Mouse (Mus musculus) frontal cortex, postnatal 10 days (tissue): ENCODE data around the gene Tacc2.

Experiments
- DNase-seq, 2 experiments: peaks; one replicate each; pipeline ENCODE4 v3.0.0; 2022; ENCODE audit warnings: low spot score in 2 of 2, mixed read lengths in 1 of 2

Tacc2 gene

GRCm38 (mm10) chr7:130688601-130689000 lies 111.4 kb downstream of the Tacc2 start:
- no peak for DNase-seq

DNA sequence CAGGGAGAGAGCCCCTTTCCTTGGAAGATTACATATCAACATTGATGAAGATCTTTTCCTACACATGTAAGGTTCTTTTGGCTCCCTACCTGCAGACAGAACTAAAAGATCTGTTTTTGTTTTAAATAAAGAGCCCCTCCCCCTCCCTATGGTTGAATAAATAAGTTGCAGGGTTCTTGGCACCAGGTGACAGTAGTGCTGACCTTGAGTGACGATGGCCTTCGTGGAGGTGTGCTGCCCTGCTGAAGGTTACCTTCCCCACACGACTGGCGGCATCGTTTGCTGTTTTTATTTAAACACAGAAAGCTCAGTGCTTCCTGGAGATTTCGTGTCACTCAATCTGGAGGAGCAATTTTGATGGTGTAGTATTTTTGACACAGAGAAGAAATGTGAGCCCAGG lies 113.6 kb downstream of the Tacc2 start:
- no peak for DNase-seq

DNA sequence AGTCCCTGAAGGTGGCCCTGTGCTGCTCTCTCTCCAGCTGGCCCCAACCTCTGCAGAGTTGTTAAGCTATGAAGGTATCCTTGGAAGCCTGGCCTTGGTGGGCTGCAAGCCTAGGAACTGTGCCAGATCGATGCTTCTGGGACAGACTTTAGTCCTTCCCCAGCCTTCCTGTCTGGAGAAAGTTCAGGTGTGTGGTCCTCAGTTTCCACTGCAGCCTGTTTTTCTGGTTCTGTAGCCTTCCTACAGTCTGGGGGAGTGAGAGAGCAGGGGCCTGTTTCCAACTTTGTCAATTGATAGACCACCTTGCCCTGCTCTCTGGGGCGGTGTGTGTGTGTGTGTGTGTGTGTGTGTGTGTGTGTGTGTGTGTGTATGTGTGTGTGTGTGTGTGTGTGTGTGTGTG lies 114.7 kb downstream of the Tacc2 start:
- no peak for DNase-seq

DNA sequence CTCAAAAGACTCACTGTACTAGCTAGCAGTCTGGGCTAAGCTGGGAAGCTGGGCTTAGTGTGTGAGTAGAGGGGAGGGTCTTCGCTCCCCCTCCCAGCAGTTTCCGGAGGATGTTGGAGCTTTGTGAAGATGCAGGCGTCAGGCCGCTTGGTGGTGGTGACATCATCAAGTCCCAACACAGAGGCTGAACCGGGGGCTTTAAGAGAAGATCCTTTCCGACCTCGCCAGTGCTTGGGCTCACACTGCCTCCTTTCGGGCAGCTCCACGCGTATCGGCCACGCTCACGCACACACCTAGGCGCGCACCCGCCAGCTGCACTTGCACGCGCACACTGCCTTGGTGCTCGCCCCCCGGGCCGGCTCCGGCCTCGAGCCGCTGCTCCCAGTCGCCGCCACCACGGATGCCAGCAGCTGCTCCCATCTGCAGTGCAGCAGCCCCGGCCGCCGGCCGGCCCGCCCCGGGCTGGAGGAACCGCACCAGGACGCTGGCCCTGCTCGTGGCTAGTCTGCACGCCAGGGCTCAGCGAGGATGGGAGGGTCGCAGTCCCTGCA lies 115.2 kb downstream of the Tacc2 start:
- peak; percentile 71 to 79 for DNase-seq

GRCm38 (mm10) chr7:130692943-130693799 lies 115.9 kb downstream of the Tacc2 start:
- peak; percentile 45 to 49 for DNase-seq

GRCm38 (mm10) chr7:130693800-130694193 lies 116.6 kb downstream of the Tacc2 start:
- no peak for DNase-seq

- no peak for DNase-seq
Measured at GRCm38 (mm10) chr7:130695669-130696338, 118.6 kb downstream of the Tacc2 start.

DNA sequence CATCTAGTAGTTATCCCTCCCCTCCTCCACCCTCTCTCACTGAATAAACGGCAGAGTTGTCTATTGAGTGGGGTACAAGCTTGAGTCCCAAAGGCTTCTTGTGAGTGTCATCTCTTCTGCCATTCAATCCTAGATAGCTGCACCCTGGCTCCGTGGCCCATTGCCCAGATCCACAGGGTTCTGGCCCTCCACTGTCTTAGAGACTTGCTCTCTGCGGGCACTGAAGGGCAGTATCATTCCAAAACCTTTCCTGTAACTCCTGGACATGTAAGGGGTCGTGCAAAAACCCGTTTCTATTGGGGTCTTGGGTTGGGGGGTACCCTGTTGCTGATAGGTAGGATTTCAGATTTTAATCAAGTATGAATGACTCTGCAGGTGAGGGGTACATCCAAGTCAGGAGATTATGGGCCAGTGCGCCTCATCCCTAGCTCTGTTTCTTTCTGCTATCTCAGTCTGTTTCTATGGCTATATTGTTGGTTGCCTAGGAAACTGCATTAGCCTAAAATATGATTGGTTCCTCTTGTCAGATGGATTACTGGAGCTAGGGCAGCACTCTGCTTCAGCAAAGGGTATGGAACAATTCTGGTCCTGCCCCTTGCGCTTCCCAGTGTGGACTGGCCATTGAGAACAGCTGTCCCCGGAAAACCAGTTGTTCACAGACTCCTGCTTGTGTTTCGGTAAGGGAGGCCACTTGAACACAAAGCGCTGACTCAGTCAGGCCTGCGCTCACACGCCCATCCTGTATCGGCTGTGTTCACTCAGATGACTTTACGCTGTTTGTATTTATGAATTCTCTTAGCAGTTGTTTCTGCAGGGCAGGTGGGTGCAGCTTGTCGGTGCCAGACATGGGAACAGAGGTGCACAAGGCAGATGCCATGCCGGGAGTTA lies 119.4 kb downstream of the Tacc2 start:
- peak in 1 of 2 experiments; percentile 28 for DNase-seq

- DNase-seq: no peak
Measured at GRCm38 (mm10) chr7:130698480-130698879, 121.2 kb downstream of the Tacc2 start.

DNA sequence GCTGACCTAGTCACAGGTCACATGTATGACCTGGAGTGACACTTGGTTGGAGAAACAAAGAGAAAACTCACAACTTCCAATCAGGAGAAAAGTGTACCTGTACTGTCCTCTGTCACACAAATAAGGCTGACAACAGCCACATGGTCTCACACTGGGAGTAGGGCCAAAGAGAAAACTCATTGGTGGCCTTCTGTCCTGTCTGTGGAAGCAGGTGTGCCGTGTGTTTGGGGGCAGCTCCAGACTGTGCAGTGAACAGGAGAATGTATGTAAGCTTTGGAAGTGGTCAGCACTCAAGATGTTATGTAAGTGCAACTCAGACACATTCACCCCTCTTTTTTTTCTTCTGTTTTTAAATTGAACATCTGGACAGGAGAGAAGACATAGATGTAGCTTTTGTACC lies 124.1 kb downstream of the Tacc2 start:
- no peak for DNase-seq

GRCm38 (mm10) chr7:130705230-130705629 lies 128.0 kb downstream of the Tacc2 start:
- DNase-seq: no peak

GRCm38 (mm10) chr7:130708940-130709339 lies 131.7 kb downstream of the Tacc2 start:
- no peak for DNase-seq

DNA sequence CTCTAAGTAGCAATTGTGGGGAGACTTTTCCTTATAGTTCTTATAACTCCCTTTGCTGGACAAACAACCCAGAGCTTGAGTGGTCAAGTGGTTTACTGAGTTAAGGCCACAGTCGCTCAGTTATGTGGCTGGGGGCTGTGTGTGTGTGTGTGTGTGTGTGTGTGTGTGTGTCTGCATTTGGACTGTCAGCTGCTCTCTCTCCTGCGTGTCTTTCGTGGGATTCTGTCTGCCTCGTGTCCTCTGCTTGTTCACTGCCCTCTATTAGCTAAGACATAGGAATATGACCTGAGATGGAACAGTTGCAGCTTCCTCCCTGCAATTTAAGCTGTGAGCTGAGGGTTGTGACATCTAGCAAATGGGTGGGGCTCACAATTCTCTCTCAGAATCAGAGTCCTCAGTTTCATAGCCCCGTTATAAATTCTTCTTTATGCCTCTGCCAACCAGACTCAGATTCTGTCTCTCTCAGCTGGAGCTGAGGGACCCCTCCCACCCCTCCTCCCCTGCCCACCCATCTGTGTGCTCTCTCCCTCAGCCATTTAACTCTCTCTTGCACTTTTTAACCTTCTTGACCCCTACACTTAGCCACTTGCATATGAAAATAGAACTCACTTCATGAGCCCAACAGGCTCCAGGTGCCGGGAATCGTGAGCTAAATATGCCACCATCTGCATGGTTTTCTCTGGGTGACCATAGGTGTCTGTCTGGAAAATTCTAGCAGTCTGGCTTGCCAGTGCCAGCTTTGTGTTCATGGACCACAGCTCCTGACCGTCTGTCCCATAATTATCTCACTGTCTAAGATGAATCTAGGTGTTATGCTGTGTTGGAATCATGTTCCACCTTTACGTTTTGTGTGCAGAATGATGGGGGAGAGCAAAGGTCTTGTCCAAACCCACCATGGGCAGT lies 132.4 kb downstream of the Tacc2 start:
- no peak for DNase-seq

DNA sequence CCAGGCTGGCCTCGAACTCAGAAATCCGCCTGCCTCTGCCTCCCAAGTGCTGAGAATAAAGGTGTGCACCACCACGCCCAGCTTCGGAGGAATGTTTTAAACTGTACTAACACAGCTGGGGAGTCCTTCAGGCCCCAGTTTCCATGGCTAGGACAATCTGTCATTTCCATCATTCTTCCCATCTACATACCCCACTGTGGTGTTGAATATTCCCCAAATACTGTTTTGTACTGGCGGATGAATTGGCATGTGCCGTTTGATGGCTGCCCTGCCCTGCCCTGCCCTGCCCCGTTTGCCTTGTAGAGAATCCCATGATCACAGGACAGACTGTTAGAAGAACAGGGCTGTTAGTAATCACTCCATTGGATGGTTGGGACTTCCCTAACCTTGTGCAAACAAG lies 134.6 kb downstream of the Tacc2 start:
- DNase-seq: no peak

GRCm38 (mm10) chr7:130713319-130713718 lies 136.1 kb downstream of the Tacc2 start:
- no peak for DNase-seq

GRCm38 (mm10) chr7:130715467-130715866 lies 138.2 kb downstream of the Tacc2 start:
- no peak for DNase-seq

- no peak for DNase-seq
Measured at GRCm38 (mm10) chr7:130716341-130716740, 139.1 kb downstream of the Tacc2 start.

DNA sequence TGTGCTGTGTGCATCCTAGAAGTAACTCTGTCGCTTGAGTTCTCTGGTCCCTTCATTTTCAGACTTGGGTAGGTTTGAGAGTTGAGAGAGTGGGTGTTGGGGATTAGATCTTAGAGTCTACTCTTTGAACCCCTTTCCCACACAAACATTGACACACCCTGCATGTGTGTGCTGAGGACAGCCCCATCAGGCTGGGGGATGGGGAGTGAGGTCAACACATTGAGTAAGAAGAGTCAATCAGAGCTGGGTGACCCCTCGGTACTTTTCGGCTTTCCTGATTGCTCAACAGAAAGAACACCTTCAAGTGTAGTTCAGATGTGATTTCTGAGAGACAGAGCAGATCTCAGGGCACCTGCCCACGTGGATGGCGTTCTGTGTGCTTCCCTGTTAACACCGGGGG lies 139.8 kb downstream of the Tacc2 start:
- DNase-seq: no peak

GRCm38 (mm10) chr7:130719931-130720598 lies 142.8 kb downstream of the Tacc2 start:
- no peak for DNase-seq

- no peak for DNase-seq
Measured at GRCm38 (mm10) chr7:130720646-130721335, 143.6 kb downstream of the Tacc2 start.
